Mouse (Mus musculus) erythroblast, embryonic 14.5 days (primary cell): ENCODE data around the gene Nr0b2.

Source experiments
- GATA1 ChIP-seq: IDR thresholded peaks from 2 replicates; pipeline ENCODE4 v1.6.1; 2012; ENCODE audit warnings: low read length, inconsistent platforms, mixed read lengths
- TAL1 ChIP-seq: IDR thresholded peaks from 3 replicates; pipeline ENCODE4 v1.6.1; 2012; ENCODE audit warnings: low read length, inconsistent platforms, mixed read lengths

DNA sequence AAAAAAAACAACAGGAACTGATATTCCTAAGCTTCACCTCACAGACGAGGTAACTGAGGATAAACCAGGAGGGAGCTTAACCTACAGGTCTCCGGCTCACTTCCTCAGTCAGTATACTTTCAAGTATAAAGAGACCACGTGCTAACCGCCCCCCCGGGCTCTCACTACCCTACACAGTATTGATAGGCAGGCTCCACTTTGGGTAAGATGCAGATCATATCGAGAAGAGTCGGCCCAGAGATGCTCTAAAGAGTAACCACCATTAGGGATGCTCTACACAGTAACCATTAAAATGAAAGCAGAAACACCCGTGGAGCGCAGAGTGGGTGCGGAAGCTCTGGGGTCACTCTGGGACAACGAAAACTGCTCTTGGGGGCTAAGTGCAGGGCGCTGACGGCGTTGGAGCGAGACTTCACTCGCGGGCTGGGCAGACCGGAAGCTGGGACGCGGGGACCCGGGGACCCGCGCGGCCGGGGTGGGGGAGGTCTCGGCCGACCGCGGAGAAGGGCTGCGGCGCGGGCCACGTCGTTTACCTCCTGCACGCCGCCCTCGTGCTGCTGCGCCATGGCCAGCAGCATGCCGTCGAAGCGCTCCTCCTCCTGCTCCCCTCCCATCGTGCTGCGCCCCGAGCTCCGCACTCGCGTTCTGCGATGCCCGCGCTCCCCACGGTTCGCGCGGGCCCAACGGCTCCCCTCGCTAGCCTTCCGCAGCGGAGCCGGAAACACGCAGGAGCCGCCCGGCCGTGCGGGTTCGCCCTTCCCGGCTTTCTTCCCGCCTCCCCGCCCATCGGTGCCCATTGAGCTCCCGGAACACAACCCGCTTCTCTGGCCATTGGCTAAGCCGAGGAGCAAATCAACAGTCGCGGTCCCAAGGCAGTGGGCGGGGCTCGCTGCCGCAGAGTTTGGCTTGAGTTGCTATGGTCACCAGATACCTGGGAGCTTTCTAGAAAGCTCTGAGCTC is 7.6 kb upstream of the Nr0b2 start, which contains the start of gene Nudc:
- no peak for TF ChIP-seq GATA1
- no peak for TF ChIP-seq TAL1
